Mouse (Mus musculus): ENCODE results near the gene Fhit.
"Not testable (repeated sequence)": the region's sequence is repeated elsewhere in the genome, so short reads cannot be mapped to it uniquely, and the experiment has no call there.

The Fhit gene

GRCm38 (mm10) chr14:10933667-10934066 is 228.2 kb downstream of the Fhit start:
- in situ Hi-C loops (cut with MboI, MseI), result no loop called here

GRCm38 (mm10) chr14:10917893-10918803 is 243.7 kb downstream of the Fhit start:
- in situ Hi-C loops (cut with MboI, MseI), result no loop called here

- in situ Hi-C loops (cut with MboI, MseI), result no loop called here
Observed at GRCm38 (mm10) chr14:10908011-10908410, 253.8 kb downstream of the Fhit start.

GRCm38 (mm10) chr14:10882759-10883158 is 279.1 kb downstream of the Fhit start:
- in situ Hi-C loops (cut with MboI, MseI), result no loop called here

GRCm38 (mm10) chr14:10880749-10881148 is 281.1 kb downstream of the Fhit start:
- in situ Hi-C loops (cut with MboI, MseI), result no loop called here

GRCm38 (mm10) chr14:10874595-10875372 is 287.1 kb downstream of the Fhit start:
- in situ Hi-C loops (cut with MboI, MseI), result no loop called here

GRCm38 (mm10) chr14:10857606-10858005 is 304.2 kb downstream of the Fhit start:
- in situ Hi-C loops (cut with MboI, MseI), result no loop called here

GRCm38 (mm10) chr14:10851936-10852335 is 309.9 kb downstream of the Fhit start:
- in situ Hi-C loops (cut with MboI, MseI), result no loop called here

- in situ Hi-C loops (cut with MboI, MseI), result no loop called here
Observed at GRCm38 (mm10) chr14:10836001-10836400, 325.8 kb downstream of the Fhit start.

GRCm38 (mm10) chr14:10824819-10825218 is 337.0 kb downstream of the Fhit start:
- in situ Hi-C loops (cut with MboI, MseI), result no loop called here

GRCm38 (mm10) chr14:10813551-10813950 is 348.3 kb downstream of the Fhit start:
- in situ Hi-C loops (cut with MboI, MseI), result no loop called here

- in situ Hi-C loops (cut with MboI, MseI), result no loop called here
Observed at GRCm38 (mm10) chr14:10798489-10799180, 363.2 kb downstream of the Fhit start.

- in situ Hi-C loops (cut with MboI, MseI), result no loop called here
Observed at GRCm38 (mm10) chr14:10797595-10797994, 364.2 kb downstream of the Fhit start.

- in situ Hi-C loops (cut with MboI, MseI), result no loop called here
Observed at GRCm38 (mm10) chr14:10795498-10796075, 366.2 kb downstream of the Fhit start.

- in situ Hi-C loops (cut with MboI, MseI), result no loop called here
Observed at GRCm38 (mm10) chr14:10783929-10784328, 377.9 kb downstream of the Fhit start.

GRCm38 (mm10) chr14:10778721-10779120 is 383.1 kb downstream of the Fhit start:
- in situ Hi-C loops (cut with MboI, MseI), result no loop called here

GRCm38 (mm10) chr14:10754883-10755282 is 407.0 kb downstream of the Fhit start:
- in situ Hi-C loops (cut with MboI, MseI), result not testable (repeated sequence)

- in situ Hi-C loops (cut with MboI, MseI), result no loop called here
Observed at GRCm38 (mm10) chr14:10738076-10738475, 423.8 kb downstream of the Fhit start.

- in situ Hi-C loops (cut with MboI, MseI), result no loop called here
Observed at GRCm38 (mm10) chr14:10722525-10722924, 439.3 kb downstream of the Fhit start.

- in situ Hi-C loops (cut with MboI, MseI), result no loop called here
Observed at GRCm38 (mm10) chr14:10712916-10713315, 448.9 kb downstream of the Fhit start.

- in situ Hi-C loops (cut with MboI, MseI), result no loop called here
Observed at GRCm38 (mm10) chr14:10712522-10712881, 449.3 kb downstream of the Fhit start.

Measured in regulatory T cell (primary cell).